Mouse (Mus musculus) heart, postnatal 0 days (tissue): ENCODE data around the gene Nmnat2.

Experiments used
- CTCF ChIP-seq: IDR thresholded peaks from 2 replicates; pipeline ENCODE4 v1.5.1; 2016; ENCODE audit warnings: antibody characterized with exemption, control low read depth, low read depth
- EP300 ChIP-seq: IDR thresholded peaks from 2 replicates; pipeline ENCODE4 v1.6.1; 2016; ENCODE audit warnings: antibody characterized with exemption, low read depth

DNA sequence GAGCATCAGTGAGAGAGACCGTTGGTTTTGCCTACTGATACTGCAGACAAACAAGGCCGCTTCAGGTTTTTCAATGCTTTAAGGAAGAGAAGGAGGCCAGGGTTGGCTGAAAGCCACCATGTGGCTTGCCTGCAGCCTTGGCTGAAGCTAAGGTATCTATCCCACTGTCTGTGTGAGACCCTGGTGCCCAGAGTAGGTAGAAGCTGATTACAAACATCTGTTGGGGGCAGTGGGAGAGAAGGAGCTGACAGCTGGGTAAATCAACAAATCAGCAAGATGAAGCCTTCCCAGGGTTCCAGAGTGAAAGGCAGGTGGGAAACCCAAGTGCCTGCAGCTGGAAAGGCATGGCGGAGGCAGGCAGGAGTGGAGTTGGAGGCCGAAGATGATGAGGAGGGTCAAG, 136.0 kb downstream of the Nmnat2 start:
- TF ChIP-seq CTCF (no peak), EP300 (no peak)
